Mouse (Mus musculus): Measurements from ENCODE around the gene Slain1. TPM values are rescaled to one million over a fixed set of nuclear protein-coding genes. Genes with fewer than 3 reads are reported as not detected.

Gene Slain1
- polyA plus RNA-seq, 1 experiment: 5.0 TPM

- H3K4me1 ChIP-seq (ENCODE audit: control insufficient read depth, insufficient read depth, low read length): no peaks in the 10 kb centered on the region
- 67% methylated on average over 9 of the region's 9 CpGs for WGBS
- H3K4me3 ChIP-seq (replicated peaks; ENCODE audit: extremely low read depth, low read depth, low read length): no peak overlapping the region
- DNase-seq: no peak
- no peak for TF ChIP-seq POLR2A (IDR thresholded peaks at IDR 0.05; ENCODE audit: borderline replicate concordance, extremely low read depth, low read depth, low read length)
- no peak for TF ChIP-seq CTCF (IDR thresholded peaks at IDR 0.05; ENCODE audit: insufficient read depth, low read length)
Measured at GRCm38 (mm10) chr14:103754465-103754864, 104.4 kb downstream of the Slain1 start.

Other genes starting within 250 kb of the Slain1 start
- 6.4 and 8.1 TPM in 2 replicates for gene Scel, start 136.9 kb upstream of the Slain1 start, polyA plus RNA-seq (2012; rRNA removed)
- 24.3 and 36.2 TPM in 2 replicates for gene Ednrb, start 194.2 kb downstream of the Slain1 start, polyA plus RNA-seq (2012; rRNA removed)

All from lung, adult 2 months (tissue).